Mouse (Mus musculus) lung, postnatal 4 days (tissue): ENCODE results near the gene Olfr114.

Experiments used
- DNase-seq, 2 experiments: peaks; one replicate each; pipeline ENCODE4 v3.0.0; 2021

Gene Olfr114

DNA sequence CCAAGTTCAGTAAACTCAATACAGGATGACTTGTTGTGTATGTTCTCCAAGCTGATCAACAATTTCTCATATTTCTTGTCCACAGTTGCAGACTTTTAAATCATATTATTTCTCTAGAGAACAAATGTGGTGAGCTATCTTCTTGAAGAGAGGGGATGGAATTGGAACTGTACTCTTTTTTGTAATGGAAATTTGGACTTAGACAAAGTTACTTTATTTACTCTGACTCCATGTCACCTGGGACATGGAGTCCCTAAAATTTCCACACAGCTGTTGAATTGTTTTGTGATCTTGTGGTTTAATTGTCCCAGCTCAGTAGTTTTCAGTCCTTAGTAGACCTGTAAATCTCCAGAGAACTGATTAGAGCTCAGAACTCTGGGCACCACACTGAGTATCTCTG, at the start of gene Olfr114:
Gene Olfr114, minus strand, starts transcription at position 101 of the 400 bp plus-strand sequence.
- DNase-seq: no peak

- DNase-seq: no peak
Observed at GRCm38 (mm10) chr17:37627009-37627408, 34.5 kb upstream of the Olfr114 start, which contains the start of the genes Olfr115 and Olfr116. TSS of gene Olfr115 (minus strand) at chr17:37627109. TSS of gene Olfr116 (minus strand) at chr17:37627199.

DNA sequence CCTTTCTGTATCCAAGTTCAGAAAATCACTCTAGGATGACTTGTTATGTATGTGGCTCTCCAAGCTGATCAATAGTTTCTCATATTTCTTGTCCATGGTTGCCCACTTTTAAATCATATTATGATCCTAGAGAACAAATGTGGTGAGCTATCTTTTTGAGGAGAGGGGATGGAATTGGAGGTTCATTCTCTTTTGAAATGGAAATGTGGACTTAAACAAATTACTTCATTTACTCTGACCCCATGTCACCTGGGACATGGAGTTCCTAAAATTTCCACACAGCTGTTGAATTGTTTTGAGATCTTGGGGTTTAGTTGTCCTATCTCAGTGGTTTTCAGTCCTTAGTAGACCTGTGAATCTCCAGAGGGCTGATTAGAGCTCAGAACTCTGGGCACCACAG, 15.0 kb downstream of the Olfr114 start, which contains the start of gene Olfr113:
Gene Olfr113, minus strand, starts transcription at position 101 of the 400 bp plus-strand sequence.
- DNase-seq: no peak

DNA sequence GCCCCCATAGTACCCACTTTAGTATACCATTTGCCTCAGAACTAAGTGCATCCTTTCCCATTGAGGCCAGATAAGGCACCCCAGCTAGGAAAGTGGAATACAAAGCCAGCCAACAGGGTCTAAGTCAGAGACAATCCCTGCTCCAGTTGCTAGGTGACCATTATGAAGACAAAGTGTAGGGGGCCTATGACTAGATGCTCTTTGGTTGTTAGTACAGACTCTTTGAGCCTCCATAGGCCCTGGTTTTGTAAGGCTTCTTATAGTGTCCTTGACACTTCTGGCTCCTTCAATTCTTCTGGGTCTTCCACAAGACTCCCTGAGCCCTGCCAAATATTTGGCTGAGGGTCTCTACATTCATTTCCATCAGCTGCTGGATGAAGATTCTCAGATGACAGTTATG, 23.2 kb downstream of the Olfr114 start, which contains the start of gene Olfr112:
Gene Olfr112, minus strand, starts transcription at position 101 of the 400 bp plus-strand sequence.
- DNase-seq: no peak

DNA sequence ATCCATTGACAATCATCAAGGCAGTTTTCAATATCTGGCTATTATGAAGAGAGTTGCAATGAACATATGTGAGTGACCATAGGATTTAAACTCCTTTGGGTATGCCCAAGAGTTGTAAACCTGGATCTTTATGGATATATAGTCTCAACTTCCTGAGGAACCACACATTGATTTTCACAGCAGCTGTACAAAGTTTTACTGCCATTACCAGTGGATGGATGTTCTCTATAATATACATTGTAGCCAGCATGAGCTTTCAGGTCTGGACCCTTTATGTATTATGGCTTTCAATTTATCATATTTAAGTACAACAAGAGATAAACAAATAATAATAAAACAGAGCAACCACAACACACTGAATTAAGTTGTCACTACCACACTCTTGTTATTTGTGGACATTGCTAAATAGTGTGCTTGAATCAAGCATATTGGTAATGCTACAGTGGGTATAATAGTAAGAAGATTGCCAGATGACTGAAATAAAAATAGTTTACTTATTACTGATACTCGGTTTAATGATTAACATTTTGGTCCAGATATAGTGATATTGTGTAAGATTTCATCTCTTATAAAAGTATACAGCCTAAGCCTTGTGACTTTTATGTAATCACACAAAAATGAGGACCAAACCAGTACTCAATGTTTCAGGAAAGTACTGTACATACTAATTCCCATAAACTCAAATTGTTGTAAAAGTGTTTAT, 33.5 kb downstream of the Olfr114 start:
- DNase-seq: no peak

- DNase-seq: no peak
Observed at GRCm38 (mm10) chr17:37543800-37544435, 48.6 kb downstream of the Olfr114 start.

DNA sequence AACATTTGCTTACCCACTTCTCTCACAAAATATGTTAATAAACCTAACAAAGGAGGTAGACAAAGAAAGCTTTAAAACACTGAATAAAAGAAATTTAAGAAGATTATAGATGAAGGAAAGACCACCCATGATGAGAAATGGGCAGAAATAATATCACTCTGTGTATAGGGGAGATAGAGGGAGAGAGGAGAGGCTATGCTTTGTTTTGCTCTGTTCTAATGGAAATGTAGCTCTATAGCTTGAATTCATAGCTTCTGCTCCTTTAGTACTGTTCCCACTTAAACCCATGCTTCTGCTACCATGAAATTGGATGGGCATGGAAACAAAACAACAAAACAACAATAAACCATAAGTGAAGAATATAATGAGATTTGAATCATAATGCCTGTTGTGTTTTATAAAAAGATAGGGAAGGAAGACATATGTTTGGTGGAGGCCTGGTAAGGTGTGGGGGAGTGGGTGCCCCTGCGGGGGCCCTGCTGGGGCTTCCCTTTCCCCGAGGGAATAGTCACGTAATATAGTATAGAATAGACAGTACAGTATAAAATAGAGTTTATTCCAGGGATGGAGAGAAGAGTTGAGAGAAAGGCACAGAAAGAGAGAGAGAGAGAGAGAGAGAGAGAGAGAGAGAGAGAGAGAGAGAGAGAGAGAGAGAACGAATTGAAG, 51.0 kb downstream of the Olfr114 start:
- no peak for DNase-seq
